Mouse (Mus musculus): ENCODE measurements around the gene Lama5.
A peak's percentile ranks its signal among the peaks of the same experiment; 100 is the strongest.

The Lama5 gene

GRCm38 (mm10) chr2:180133231-180133630, 92.4 kb downstream of the Lama5 start:
- DNase-seq = no peak

GRCm38 (mm10) chr2:180127675-180128074, 98.0 kb downstream of the Lama5 start:
- DNase-seq = peak; percentile 30

Data from lung, postnatal 36 days (tissue).